Mouse (Mus musculus) granulocyte monocyte progenitor cell, adult 5-6 weeks (primary cell): ENCODE data around the gene Arrb1. TPM values are rescaled to one million over a fixed set of nuclear protein-coding genes. Genes with fewer than 3 reads are reported as not detected.
A peak's percentile ranks its signal among the peaks of the same experiment; 100 is the strongest.

ENCODE experiments used
- ATAC-seq: replicated peaks from 2 replicates; pipeline ENCODE4 v1.8.0; 2016; ENCODE audit warnings: mild to moderate bottlenecking, moderate TSS enrichment, inconsistent platforms; ENCODE audit not compliant: poor library complexity, severe bottlenecking
- total RNA-seq, 2 experiments: library from RNA; stranded (forward) in 1 of 2; stranded (reverse) in 1 of 2; fragments of 200-712, 200-1000 nt in 1 of 2; fragments of >200 nt in 1 of 2; fragmentation: Nextera tagmentation in 1 of 2; gene quantifications; 2 replicates each; pipeline ENCODE4 v1.2.3; 2014 to 2017

The Arrb1 gene
- total RNA-seq, 2 experiments from 2014 or later: 36.6 to 40.1 TPM

DNA sequence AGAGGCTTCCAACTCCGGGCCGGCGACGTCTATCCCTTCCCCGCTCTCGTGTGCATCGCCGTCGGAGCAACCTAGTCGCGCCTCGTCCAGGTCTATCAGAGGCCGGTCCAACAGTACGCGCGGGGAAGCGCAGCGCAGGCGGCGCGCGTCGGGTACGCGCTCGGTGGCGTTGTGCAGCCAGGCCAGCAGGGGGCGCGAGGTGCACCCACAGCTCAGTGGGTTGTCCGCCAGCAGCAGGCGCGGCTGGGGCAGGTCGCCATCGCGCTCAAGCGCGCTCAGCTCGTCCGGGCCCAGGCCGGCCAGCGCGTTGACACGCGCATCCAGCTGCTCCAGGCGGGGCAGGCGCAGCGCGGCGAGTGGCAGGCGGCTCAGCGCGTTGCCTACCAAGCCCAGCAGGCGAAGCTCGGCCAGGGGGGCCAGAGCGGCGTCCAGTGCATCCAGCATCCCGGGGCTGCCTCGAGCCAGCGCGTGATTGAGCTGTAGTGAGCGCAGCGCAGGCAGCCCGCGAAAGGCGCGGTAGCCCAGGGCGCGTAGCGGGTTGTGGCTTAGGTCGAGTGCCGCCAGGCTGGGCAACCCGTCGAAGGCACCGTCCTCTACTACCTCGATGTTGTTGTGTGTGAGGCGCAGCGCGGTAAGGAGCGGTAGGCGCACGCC, 90.6 kb downstream of the Arrb1 start:
- peak; percentile 86 for ATAC-seq

DNA sequence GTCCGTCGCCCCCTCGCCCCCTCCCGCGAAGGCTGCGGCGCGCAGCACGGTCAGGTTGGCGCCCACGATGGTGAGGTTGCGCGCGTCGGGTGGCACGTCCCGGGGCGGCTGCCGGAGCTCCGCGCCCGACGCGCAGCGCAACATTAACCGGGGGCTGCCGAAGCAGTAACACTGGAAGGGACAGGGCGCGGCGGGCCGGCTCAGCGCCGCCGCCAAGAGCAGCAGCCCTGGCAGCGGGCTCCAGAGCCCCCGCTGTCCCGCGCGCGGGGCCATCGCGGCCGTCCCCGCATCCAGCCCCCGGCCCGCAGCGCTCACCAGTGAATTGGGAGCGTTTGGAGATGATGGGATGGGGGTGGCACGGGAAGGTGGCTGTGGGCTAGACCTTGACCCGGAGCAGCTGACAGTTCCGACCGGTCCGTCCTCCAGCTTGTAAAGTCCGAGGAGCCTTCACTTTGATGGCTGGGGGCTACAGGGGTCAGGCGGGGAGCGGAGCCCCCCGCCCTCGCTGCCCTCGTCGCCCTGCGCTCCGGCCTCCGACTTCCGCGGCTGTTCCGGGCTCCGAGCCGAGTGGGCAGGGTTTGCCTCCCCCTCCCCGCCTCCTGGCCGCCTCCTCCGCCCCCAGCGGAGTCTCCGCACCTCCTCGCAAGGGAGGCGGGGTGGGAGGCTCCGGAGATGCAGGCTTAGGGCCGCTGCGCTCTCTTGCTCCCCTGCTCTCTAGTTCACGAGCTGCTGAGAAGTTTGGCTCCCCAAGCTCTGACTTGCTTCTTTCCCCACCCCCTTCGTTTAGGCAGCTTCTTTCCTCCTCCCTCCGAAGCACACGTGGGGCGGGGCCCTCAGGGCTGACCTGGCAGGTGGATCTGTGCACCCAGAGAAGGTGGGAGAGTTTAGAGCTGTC, 91.4 kb downstream of the Arrb1 start, which contains the start of gene Tpbgl:
Tpbgl (minus strand) TSS at position 728 of the 895 bp plus-strand sequence.
- no peak for ATAC-seq

DNA sequence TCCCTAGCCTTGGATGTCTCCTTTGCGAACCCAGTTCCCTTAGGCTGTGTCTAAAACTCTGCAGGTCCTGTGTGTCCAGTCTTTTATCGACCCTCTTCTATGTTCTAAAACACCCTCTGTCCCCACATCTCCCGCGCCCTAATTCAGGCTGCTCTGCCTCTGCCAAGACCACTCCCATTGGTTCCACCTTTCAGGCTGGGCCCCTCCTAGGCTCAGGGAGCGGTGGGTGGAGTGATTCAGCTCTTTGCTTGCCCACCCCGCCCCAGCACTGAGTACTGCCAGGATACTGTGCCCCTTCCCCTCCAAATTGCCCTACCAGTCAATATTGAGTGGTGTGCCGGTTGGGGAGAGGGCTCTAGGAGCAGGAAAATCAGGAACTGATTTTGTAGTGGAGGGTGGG, 92.1 kb downstream of the Arrb1 start:
- no peak for ATAC-seq

DNA sequence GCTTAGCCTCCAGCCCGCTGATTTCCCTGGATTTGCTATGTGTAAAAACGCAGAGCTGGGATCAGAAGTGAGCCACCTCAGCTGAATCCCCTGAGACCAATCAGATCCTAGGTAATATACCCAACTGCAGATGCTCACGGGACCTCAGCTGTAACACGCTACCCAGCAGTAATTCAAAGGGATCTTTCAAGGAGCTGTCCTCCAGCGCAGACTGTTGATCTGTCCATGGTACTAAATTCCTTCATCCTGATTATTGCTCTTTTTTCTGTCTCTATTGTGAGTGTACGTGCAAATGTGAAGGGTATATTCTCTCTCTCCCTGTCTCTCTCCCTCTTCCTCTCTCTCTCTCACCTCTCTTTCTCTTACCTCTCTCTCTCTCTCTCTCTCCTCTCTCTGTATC, 97.0 kb downstream of the Arrb1 start:
- no peak for ATAC-seq

DNA sequence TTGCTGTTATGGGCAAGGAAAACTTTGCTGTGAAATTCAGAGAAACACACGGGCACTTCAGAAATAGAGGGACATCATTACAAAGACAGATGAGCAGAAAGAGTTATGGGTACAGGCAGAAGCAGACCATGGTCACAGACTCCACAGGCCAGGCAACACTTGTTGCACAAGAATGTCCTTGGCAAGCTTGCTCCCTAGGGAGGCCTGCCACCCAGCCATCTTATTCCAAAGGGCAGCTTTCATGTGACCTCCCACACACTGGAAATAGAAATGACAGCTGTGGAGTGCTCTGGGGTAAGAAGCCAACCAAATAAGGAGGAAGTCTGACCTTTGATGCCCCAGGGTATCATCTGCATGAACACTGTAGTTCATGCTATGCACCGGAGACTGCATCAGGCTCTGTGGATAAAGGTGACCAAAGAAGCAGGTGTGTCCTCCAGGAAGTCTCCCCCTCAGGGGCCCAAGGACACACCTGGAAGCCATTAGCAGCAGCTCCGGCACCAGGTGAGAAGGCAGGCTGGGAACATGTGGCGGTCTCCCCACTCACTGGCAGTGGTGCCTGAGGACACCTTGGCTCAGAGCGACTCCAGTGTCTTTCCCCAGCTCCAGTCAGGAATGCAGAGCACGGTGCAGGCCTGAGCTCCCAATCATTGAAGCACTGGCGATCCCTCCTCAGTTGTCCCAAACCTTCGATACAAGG, 98.8 kb downstream of the Arrb1 start:
- ATAC-seq: no peak

DNA sequence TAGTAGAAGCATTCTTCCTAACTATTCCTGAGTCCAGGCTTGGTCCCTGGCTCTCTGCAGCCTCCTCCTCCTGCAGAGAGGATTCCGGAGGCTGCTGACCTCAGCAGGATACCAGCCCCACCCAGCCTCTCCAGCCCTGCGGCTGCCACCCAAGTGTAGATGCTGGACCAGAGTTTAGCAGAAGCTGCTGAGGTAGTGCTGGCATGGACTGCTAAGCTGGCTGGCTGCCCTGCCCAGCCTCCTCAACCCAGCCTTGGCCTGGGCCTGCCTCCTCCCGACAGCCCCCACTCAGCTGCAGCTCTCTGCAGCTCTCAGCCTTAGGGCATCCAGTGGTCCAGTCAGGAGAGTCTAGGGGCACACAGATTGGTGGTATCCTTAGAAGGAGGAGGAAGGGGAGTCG, 106.0 kb downstream of the Arrb1 start:
- no peak for ATAC-seq

DNA sequence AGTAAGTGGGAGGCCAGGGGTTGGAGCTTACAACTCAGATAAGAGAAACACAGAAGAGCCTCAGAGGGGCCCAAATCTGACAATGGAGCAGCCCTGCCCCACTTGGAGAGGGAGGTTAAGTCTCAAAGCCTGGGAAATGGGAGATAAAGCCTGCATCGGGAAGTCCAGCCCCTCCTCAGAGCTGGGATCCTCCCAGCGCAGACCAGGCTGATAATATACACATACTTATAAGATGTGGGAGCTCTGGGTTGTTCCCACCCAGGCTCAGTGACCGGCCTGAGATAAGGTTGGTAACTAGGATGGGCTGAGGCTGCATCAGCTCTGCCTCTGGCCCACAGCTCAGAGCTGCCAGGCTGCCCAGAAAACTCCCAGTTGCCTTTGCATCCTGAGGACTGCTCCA, 106.8 kb downstream of the Arrb1 start:
- ATAC-seq: no peak

DNA sequence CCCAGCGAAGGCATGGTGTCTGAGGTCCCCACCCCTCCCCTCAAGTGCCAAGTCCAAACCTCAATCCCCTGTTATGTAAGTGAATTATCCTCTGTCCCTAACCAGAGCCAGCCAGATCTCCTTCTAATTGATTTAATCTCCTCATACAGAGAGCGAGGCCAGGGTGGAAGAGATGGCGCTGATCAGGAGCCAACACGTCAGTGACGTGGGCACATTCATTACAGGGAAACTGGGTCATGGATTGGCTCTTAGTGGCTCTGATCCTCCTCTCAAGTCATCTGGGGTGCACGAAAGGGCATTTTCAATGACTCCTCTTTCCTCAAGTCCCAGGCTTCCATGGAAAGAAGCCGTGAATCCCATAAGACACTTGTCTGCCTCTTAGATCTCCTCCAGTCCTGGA, 109.4 kb downstream of the Arrb1 start:
- no peak for ATAC-seq

DNA sequence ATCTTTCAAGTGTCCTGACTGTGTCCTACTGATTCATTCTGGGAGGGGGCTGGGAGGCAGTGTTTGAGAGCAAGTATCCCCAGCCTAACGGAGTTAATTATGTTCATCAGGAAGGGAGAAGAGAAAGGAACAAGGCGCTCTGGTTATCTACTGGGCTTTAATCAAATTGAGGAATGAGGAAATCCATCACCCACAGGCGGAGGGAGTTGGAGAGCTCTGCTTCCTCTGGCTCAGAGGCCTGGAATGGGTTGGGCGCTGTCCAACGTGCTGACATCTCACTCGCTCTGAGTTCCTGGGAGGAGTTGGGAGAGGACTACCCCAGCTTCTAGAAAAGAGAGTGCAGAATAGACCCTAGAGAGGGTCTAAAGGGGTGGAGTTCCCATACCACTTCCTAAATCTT, 113.4 kb downstream of the Arrb1 start:
- ATAC-seq: 0 out of 2 replicates have a peak, but pooled peaks have one; percentile 37

DNA sequence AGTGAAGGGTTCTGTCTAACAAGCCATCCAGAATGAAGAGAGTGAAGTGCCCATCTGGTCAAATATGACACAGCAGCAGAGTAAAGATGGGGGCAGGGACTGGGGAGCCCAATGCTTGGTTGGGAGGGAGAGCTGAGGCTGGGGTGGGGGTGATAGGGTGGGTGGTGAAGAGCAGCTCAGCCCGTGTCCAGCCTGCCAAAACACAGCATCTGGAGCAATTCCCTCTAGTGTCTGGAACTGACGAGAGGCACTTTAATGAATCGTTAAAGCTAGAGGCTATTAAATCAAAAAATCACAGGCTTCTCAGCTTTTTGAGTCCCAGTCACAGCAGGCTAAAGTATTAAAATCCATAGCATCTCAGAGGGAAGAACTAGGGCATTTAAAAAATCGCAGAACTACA, 114.3 kb downstream of the Arrb1 start:
- ATAC-seq: no peak

DNA sequence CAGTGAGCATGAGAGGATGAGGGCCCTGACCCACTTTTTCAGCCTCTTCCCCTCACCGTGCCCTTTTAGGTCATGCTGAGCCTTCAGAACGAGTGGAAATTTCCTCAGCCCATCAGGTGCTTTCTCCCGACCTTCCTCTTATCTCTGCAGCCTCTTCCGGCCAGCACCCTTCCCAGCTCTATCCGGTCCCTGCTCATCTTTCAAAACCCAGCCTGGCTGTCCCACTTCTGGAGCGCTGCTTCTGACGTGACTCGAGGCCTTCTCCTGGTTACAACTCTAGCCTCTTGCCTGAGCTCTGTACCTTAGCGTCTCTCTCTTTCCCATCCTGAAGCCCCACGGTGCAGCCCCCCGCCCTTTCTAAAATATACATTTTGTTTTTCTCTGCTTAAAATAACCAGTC, 119.0 kb downstream of the Arrb1 start:
- ATAC-seq: no peak

Other genes starting within 250 kb of the Arrb1 start
- gene Serpinh1, start 182.2 kb upstream of the Arrb1 start, total RNA-seq (2014; fragmentation: Nextera tagmentation): 0.80 TPM in 1 of 2 replicates, not detected in the other
- gene Serpinh1, start 182.2 kb upstream of the Arrb1 start, total RNA-seq (2017): not detected in 2 replicates
- gene Gdpd5, start 154.1 kb upstream of the Arrb1 start, total RNA-seq (2014; fragmentation: Nextera tagmentation): not detected in 2 replicates
- gene Gdpd5, start 154.1 kb upstream of the Arrb1 start, total RNA-seq (2017): 0.56 TPM in 1 of 2 replicates, not detected in the other
- gene Klhl35, start 69.5 kb upstream of the Arrb1 start, total RNA-seq (2014; fragmentation: Nextera tagmentation): not detected in 2 replicates
- 0.22 and 0.57 TPM in 2 replicates for gene Klhl35, start 69.5 kb upstream of the Arrb1 start, total RNA-seq (2017)
- 1,410 and 1,463 TPM in 2 replicates for gene Rps3, start 51.7 kb upstream of the Arrb1 start, total RNA-seq (2014; fragmentation: Nextera tagmentation)
- 1,810 and 2,293 TPM in 2 replicates for gene Rps3, start 51.7 kb upstream of the Arrb1 start, total RNA-seq (2017)
- not detected in 2 replicates for gene Tpbgl, start 91.6 kb downstream of the Arrb1 start, total RNA-seq (2014; fragmentation: Nextera tagmentation)
- gene Tpbgl, start 91.6 kb downstream of the Arrb1 start, total RNA-seq (2017): not detected in 2 replicates
- not detected in 2 replicates for gene Slco2b1, start 175.9 kb downstream of the Arrb1 start, total RNA-seq (2014; fragmentation: Nextera tagmentation)
- gene Slco2b1, start 175.9 kb downstream of the Arrb1 start, total RNA-seq (2017): 0.13 TPM in 1 of 2 replicates, not detected in the other
- gene Olfr520, start 194.8 kb downstream of the Arrb1 start, total RNA-seq (2014; fragmentation: Nextera tagmentation): not detected in 2 replicates
- gene Olfr520, start 194.8 kb downstream of the Arrb1 start, total RNA-seq (2017): not detected in 2 replicates
- gene Olfr521, start 228.0 kb downstream of the Arrb1 start, total RNA-seq (2014; fragmentation: Nextera tagmentation): not detected in 2 replicates
- gene Olfr521, start 228.0 kb downstream of the Arrb1 start, total RNA-seq (2017): not detected in 2 replicates